Mouse (Mus musculus): ENCODE results near the gene Ccdc92.

DNA sequence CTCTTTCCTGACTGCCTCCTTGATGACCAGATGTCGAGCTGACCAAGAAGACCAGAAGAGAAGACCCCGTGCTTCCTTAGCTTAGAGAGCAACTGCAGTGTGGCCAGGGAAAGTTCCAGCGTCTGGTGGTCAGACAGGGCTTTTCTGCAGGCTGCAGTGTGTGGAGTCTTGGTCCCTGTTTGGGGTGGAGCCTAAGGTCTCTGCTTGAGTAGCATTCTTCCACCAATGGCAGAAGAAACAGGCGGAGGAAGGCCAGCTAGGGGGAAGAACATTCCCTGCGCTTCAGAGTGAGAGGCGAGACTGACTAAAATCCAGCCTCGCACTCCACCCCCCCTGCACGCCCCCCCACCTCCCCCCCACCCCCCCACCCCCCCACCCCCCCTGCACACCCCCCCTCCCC, 33.9 kb upstream of the Ccdc92 start:
- no peak for TF ChIP-seq EP300 (IDR thresholded peaks at IDR 0.05; ENCODE audit: low read depth)
- TF ChIP-seq CTCF (IDR thresholded peaks at IDR 0.05; ENCODE audit: low read depth) = no peak

Measured in heart, postnatal 0 days (tissue).